Mouse (Mus musculus) bone marrow macrophage, adult 2 months (primary cell): ENCODE data around the gene Rgl2.

ENCODE experiments used
- CTCF ChIP-seq: IDR thresholded peaks from 2 replicates; pipeline ENCODE4 v1.5.1; 2012; ENCODE audit warnings: low read depth, mild to moderate bottlenecking, low read length, moderate library complexity
- POLR2A ChIP-seq: IDR thresholded peaks from 2 replicates; pipeline ENCODE4 v1.6.1; 2012; ENCODE audit warnings: mild to moderate bottlenecking, low read depth, low read length, borderline replicate concordance

DNA sequence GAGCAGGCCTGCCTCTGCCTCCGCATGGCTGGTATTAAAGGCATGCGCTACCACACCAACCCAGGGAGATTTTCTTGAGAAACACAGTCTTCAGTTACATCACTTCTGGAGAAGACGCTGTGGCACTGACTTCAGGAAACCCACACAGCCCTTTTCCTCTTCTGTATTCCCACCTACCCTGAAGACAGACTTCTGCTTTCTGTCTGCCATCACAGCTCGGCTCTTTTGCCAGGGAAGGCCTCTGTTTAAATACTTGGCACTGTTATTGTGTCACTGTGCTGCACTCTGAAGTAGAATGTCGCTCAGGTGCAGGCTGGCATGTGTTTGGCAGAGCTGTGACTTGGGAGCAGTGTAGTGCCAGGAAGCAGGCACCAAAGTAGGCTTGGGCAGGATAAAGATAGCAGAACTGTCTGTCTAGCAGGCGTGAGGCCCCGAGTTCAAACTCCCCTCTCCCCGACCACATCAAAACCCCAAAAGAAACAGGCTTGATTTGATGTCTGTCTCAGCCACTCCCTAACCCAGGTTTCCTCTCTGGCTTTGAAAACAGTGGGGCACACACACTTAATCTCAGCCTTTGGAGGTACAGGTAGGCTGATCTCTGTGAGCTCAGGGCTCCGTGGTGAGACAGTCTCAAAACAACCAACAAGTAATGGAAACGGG is 18.2 kb downstream of the Rgl2 start:
- TF ChIP-seq POLR2A (no peak), CTCF (no peak)
